Mouse (Mus musculus): ENCODE data around the gene Calm2. TPM values are rescaled to one million over a fixed set of nuclear protein-coding genes. Genes with fewer than 3 reads are reported as not detected.

The Calm2 gene
- polyA plus RNA-seq, 2 experiments, result 195 to 373 TPM

DNA sequence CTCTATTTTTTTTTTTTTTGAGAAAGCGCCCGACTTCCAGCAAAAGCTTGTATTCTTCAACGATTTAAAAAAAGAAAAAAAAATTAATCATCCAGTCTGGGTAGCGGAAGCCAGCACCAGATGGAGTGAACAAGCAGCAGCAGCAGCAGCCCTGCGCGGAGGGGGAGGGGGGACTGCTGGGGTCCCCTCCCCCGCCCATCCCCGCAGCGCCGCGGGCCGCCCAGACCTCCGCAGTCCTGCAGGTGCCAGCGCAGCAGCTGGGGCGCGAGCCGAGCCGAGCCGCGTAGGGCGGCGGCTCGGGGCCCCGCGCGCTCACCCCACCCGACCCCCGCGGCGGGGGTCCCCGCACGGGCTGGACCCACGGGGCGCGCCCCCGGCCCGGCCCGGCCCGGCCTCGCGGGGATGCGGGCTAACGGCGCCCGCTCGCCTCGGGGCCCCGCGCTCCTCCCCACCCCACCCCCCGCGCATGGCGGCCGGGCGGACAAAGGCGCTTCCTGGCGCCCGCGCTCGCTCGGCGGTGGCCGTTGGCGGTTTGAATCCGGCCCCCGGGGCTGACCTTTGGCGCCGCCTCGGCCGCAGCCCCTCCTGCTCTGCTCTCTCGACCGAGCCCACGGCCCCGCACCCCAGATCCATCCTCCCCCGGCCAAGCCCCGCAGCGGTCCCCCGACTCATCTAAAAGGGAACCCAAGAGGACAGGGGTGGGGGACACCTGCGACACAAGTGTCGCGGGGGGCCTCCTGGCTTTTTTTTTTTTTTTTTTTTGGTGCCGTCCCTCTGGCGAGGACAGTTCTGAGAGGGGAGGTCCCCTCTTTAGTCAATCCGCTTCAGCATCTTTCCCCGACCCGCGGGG is 593 bp downstream of the Calm2 start:
- DNase-seq (ENCODE audit: low read depth in 3 of 3, low spot score in 3 of 3), result peak in 1 of 3 experiments; percentile 39
- H3K4me1 ChIP-seq (replicated peaks; ENCODE audit: control insufficient read depth in 2 of 2, insufficient read depth in 2 of 2, low read length in 1 of 2), result peaks cover 31 to 34% of the 10 kb centered on the region in 2 experiments

GRCm38 (mm10) chr17:87445337-87445916 is 1.3 kb downstream of the Calm2 start:
- WGBS (ENCODE audit: insufficient replicate concordance), result 1% methylated on average over 13 of the region's 13 CpGs
- peak overlapping the region; percentile 98 to 99 for H3K4me3 ChIP-seq (ENCODE audit: insufficient read depth in 1 of 2, low read depth in 2 of 2, low read length in 2 of 2)
- peaks cover 14% of the 10 kb centered on the region for H3K36me3 ChIP-seq (replicated peaks; ENCODE audit: control insufficient read depth, insufficient read depth, low read depth)
- no peaks in the 10 kb centered on the region for H3K9me3 ChIP-seq (ENCODE audit: control insufficient read depth, low read length)
- ATAC-seq (ENCODE audit: insufficient read depth) (no peak), DNase-seq (ENCODE audit: low read depth in 3 of 3, low spot score in 3 of 3) (no peak)
- TF ChIP-seq CTCF (IDR thresholded peaks at IDR 0.05; ENCODE audit: low read depth) (no peak), EP300 (IDR thresholded peaks at IDR 0.05; ENCODE audit: low read depth) (no peak)
- peak overlapping the region; percentile 85 for H3K4me2 ChIP-seq (ENCODE audit: low read depth)
- peak overlapping the region; percentile 99 for H3K9ac ChIP-seq (replicated peaks)
- peak overlapping the region; percentile 24; the same call in 1 of the 2 replicates for H3K27ac ChIP-seq
- peaks cover 31 to 35% of the 10 kb centered on the region in 2 experiments for H3K4me1 ChIP-seq (replicated peaks; ENCODE audit: control insufficient read depth in 2 of 2, insufficient read depth in 2 of 2, low read length in 1 of 2)
- no peaks in the 10 kb centered on the region for H3K27me3 ChIP-seq (ENCODE audit: control insufficient read depth, insufficient read depth, low read length)

More for the DNA sequence above, 593 bp downstream of the Calm2 start:
- Histone ChIP-seq H3K9ac (replicated peaks) (peak overlapping the region; percentile 99), H3K9me3 (ENCODE audit: control insufficient read depth, low read length) (no peaks in the 10 kb centered on the region), H3K4me2 (ENCODE audit: low read depth) (peak overlapping the region; percentile 85), H3K4me3 (ENCODE audit: insufficient read depth in 1 of 2, low read depth in 2 of 2, low read length in 2 of 2) (peak overlapping the region; percentile 98 to 99), H3K27ac (peak overlapping the region; percentile 92), H3K36me3 (replicated peaks; ENCODE audit: control insufficient read depth, insufficient read depth, low read depth) (peaks cover 13% of the 10 kb centered on the region), H3K27me3 (ENCODE audit: control insufficient read depth, insufficient read depth, low read length) (no peaks in the 10 kb centered on the region)
- WGBS (ENCODE audit: insufficient replicate concordance), result under 1% methylated on average over 54 of the region's 86 CpGs
- peak; percentile 53 for ATAC-seq (ENCODE audit: insufficient read depth)
- no peak for TF ChIP-seq CTCF (IDR thresholded peaks at IDR 0.05; ENCODE audit: low read depth)

DNA sequence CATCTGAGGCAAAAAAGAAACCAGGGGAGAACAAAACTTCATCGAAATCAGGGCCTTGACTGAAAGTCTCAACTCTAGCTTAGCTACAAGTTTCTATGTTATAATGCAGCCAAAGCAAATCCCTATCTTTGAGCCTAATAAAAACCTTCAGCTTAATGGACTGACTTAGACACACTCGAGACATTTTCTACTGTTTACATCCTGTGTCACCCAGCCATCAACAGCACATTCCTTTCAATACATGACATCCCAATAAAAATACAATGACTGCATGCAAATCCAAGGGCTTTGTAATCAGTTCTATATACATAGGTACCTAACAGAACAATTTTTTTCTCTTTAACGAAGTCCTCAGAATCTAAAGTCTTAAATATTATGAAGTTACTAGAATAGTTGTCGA is 2.0 kb downstream of the Calm2 start:
- Histone ChIP-seq H3K9me3 (ENCODE audit: control insufficient read depth, low read length) (no peaks in the 10 kb centered on the region), H3K4me2 (ENCODE audit: low read depth) (peak overlapping the region; percentile 63), H3K27ac (no peak overlapping the region), H3K4me1 (replicated peaks; ENCODE audit: control insufficient read depth in 2 of 2, insufficient read depth in 2 of 2, low read length in 1 of 2) (peaks cover 31 to 33% of the 10 kb centered on the region in 2 experiments), H3K9ac (replicated peaks) (no peak overlapping the region; the same call in 1 of the 2 replicates), H3K36me3 (replicated peaks; ENCODE audit: control insufficient read depth, insufficient read depth, low read depth) (peaks cover 14% of the 10 kb centered on the region), H3K27me3 (ENCODE audit: control insufficient read depth, insufficient read depth, low read length) (no peaks in the 10 kb centered on the region), H3K4me3 (ENCODE audit: insufficient read depth in 1 of 2, low read depth in 2 of 2, low read length in 2 of 2) (peak overlapping the region; percentile 38 to 99; a peak in 3 of 4 replicates)
- no peak for ATAC-seq (ENCODE audit: insufficient read depth)
- TF ChIP-seq EP300 (IDR thresholded peaks at IDR 0.05; ENCODE audit: low read depth) (no peak), CTCF (IDR thresholded peaks at IDR 0.05; ENCODE audit: low read depth) (no peak)
- no peak for DNase-seq (ENCODE audit: low read depth in 3 of 3, low spot score in 3 of 3)
- 50% methylated on average over 4 of the region's 4 CpGs for WGBS (ENCODE audit: insufficient replicate concordance)

DNA sequence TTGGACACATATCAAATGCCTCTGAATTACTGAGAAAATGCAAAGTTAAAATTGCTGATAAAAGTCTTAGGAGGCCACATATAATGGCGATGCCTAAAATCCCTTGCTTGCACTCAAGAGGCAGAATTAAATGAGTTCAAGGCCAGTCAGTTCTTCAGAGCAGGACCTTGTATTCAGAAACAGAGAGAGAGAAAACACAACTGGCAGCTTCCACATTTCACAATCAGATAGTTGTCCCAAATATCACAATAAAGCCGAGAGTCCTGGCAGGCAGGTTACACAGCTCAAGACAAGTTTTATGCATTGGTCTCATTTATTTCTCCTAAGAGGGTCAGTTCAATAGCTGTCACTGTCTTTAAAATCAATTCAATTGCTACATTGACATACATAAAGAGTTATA is 5.2 kb downstream of the Calm2 start:
- Histone ChIP-seq H3K4me3 (ENCODE audit: insufficient read depth in 1 of 2, low read depth in 2 of 2, low read length in 2 of 2) (no peak overlapping the region), H3K36me3 (replicated peaks; ENCODE audit: control insufficient read depth, insufficient read depth, low read depth) (peaks cover 14% of the 10 kb centered on the region), H3K9me3 (ENCODE audit: control insufficient read depth, low read length) (no peaks in the 10 kb centered on the region), H3K4me2 (ENCODE audit: low read depth) (no peak overlapping the region), H3K4me1 (replicated peaks; ENCODE audit: control insufficient read depth in 2 of 2, insufficient read depth in 2 of 2, low read length in 1 of 2) (peaks cover 17 to 20% of the 10 kb centered on the region in 2 experiments), H3K9ac (replicated peaks) (no peak overlapping the region), H3K27me3 (ENCODE audit: control insufficient read depth, insufficient read depth, low read length) (no peaks in the 10 kb centered on the region), H3K27ac (no peak overlapping the region)
- DNase-seq (ENCODE audit: low read depth in 3 of 3, low spot score in 3 of 3) (no peak), ATAC-seq (ENCODE audit: insufficient read depth) (no peak)
- TF ChIP-seq EP300 (IDR thresholded peaks at IDR 0.05; ENCODE audit: low read depth) (no peak), CTCF (IDR thresholded peaks at IDR 0.05; ENCODE audit: low read depth) (no peak)
- WGBS (ENCODE audit: insufficient replicate concordance), result 59% methylated on average over 2 of the region's 2 CpGs

DNA sequence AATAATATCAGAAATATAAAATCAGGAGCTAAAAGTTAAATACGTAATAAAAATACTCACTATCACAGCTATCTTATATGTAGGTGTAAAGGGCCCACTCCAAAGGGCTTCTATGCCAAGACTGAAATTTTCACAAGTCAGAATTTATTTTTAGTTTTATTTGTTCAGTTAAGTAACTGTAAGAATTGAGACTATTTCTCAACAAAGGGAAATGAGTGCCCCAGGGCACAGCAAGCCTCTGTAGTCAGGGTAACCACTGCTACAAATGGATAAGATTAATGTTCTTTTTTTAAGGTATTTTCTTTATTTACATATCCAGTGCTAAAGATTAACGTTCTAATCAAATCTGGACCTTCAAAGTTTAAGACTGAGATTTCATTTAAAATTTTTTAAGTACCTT is 7.3 kb downstream of the Calm2 start:
- Histone ChIP-seq H3K9me3 (ENCODE audit: control insufficient read depth, low read length) (no peaks in the 10 kb centered on the region), H3K4me2 (ENCODE audit: low read depth) (no peak overlapping the region), H3K27me3 (ENCODE audit: control insufficient read depth, insufficient read depth, low read length) (no peaks in the 10 kb centered on the region), H3K9ac (replicated peaks) (no peak overlapping the region), H3K36me3 (replicated peaks; ENCODE audit: control insufficient read depth, insufficient read depth, low read depth) (peaks cover 27% of the 10 kb centered on the region), H3K4me3 (ENCODE audit: insufficient read depth in 1 of 2, low read depth in 2 of 2, low read length in 2 of 2) (no peak overlapping the region), H3K27ac (no peak overlapping the region), H3K4me1 (replicated peaks; ENCODE audit: control insufficient read depth in 2 of 2, insufficient read depth in 2 of 2, low read length in 1 of 2) (peaks cover 13 to 18% of the 10 kb centered on the region in 2 experiments)
- DNase-seq (ENCODE audit: low read depth in 3 of 3, low spot score in 3 of 3) (no peak), ATAC-seq (ENCODE audit: insufficient read depth) (no peak)
- no peak for TF ChIP-seq CTCF (IDR thresholded peaks at IDR 0.05; ENCODE audit: low read depth)
- no peak for TF ChIP-seq EP300 (IDR thresholded peaks at IDR 0.05; ENCODE audit: low read depth)
- WGBS (ENCODE audit: insufficient replicate concordance), result 83% methylated on average over 2 of the region's 2 CpGs

Data from liver, embryonic 14.5 days (tissue).